Mouse (Mus musculus) limb, embryonic 11.5 days (tissue): ENCODE results near the gene Prkce. TPM values are rescaled to one million over a fixed set of nuclear protein-coding genes. Genes with fewer than 3 reads are reported as not detected.

Experiments
- ATAC-seq: fragments of 200-750 bp; cut with Nextera tagmentation; 2 replicates; pipeline ENCODE4 v1.8.0; 2017; ENCODE audit warnings: low read depth; ENCODE audit not compliant: insufficient number of reproducible peaks, low FRiP score, low TSS enrichment
- DNase-seq: peaks from one replicate; pipeline ENCODE4 v3.0.0-alpha.2; 2015; ENCODE audit warnings: low spot score
- H3K27ac ChIP-seq: fragments of 300-500 bp; sonication (generic); replicated peaks from 2 replicates; pipeline ENCODE4 v1.5.1; 2014; ENCODE audit warnings: low read depth, mild to moderate bottlenecking, low read length
- H3K27me3 ChIP-seq: fragments of 300-500 bp; sonication (generic); 2 replicates; pipeline ENCODE4 v1.6.1; 2014; ENCODE audit warnings: mild to moderate bottlenecking, low read length, mixed read lengths; ENCODE audit not compliant: control insufficient read depth, insufficient read depth
- H3K36me3 ChIP-seq: fragments of 300-500 bp; sonication (generic); 2 replicates; pipeline ENCODE4 v1.6.1; 2014; ENCODE audit warnings: mild to moderate bottlenecking, low read length, moderate library complexity, mixed read lengths; ENCODE audit not compliant: control insufficient read depth, insufficient read depth
- H3K4me1 ChIP-seq: fragments of 300-500 bp; sonication (generic); 2 replicates; pipeline ENCODE4 v1.6.1; 2014; ENCODE audit warnings: low read length, mixed read lengths; ENCODE audit not compliant: control insufficient read depth, insufficient read depth
- H3K4me2 ChIP-seq: fragments of 300-500 bp; sonication (generic); 2 replicates; pipeline ENCODE4 v1.6.1; 2014; ENCODE audit warnings: low read depth, mild to moderate bottlenecking, moderate library complexity; ENCODE audit not compliant: severe bottlenecking
- H3K4me3 ChIP-seq: fragments of 300-500 bp; sonication (generic); 2 replicates; pipeline ENCODE4 v1.5.1; 2014; ENCODE audit warnings: low read depth, low read length
- H3K9ac ChIP-seq: fragments of 300-500 bp; sonication (generic); 2 replicates; pipeline ENCODE4 v1.6.1; 2014; ENCODE audit warnings: mild to moderate bottlenecking, low read length
- H3K9me3 ChIP-seq: fragments of 300-500 bp; sonication (generic); 2 replicates; pipeline ENCODE4 v1.6.1; 2016; ENCODE audit warnings: low read length; ENCODE audit not compliant: control insufficient read depth
- WGBS: fragments of 180-500 bp; shearing (Covaris S2); extraction: QIAGEN DNeasy Blood & Tissue Kit; methylation state at CpG from one replicate; pipeline ENCODE4 v1.1.7; 2014; 5-methylcytosine and 5-hydroxymethylcytosine counted together
- polyA plus RNA-seq: library from polyadenylated mRNA; unstranded; fragments of >200 nt; fragmentation: Nextera tagmentation; extraction: Ambion mirVana; gene quantifications from 2 replicates; pipeline ENCODE4 v1.2.1, GENCODE M21; 2014

Gene Prkce
- polyA plus RNA-seq, 1 experiment from 2014 or later: 5.1 TPM

DNA sequence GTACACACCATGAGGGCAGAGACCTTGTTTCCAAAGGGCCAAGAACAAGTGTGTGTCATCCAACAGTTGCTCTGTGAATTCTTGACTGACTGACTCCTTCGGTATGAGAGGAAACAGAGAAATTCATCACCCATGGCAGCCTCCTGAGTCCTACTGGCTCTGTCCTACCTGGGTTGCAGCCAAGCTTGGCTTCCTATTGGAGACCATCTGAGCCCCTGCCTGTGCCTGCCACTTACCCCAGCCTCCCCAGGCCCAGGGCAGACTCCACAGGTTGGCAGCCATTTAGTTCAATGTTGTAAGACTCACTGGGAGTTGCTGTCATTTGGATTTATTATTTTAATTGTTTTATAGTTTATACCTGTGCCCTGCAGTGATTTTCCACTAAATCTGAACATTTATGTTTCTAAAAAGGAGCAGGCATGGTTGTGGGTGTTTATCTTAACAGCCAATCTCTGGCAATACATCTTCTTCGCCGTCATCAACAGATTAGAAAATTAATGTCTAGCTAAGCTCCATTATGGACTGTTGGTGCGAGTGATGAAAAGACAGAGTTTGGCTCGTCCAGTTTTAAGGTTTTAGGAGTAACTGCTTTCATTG is 436.4 kb downstream of the Prkce start:
- H3K36me3 ChIP-seq: no peaks in the 10 kb centered on the region
- no peak overlapping the region for H3K4me3 ChIP-seq
- DNase-seq (no peak), ATAC-seq (no peak)
- H3K4me2 ChIP-seq: no peak overlapping the region
- no peaks in the 10 kb centered on the region for H3K4me1 ChIP-seq
- H3K27ac ChIP-seq: no peak overlapping the region
- no peaks in the 10 kb centered on the region for H3K27me3 ChIP-seq
- no peaks in the 10 kb centered on the region for H3K9me3 ChIP-seq
- WGBS: 80% methylated on average over 5 of the region's 5 CpGs
- H3K9ac ChIP-seq: no peak overlapping the region

DNA sequence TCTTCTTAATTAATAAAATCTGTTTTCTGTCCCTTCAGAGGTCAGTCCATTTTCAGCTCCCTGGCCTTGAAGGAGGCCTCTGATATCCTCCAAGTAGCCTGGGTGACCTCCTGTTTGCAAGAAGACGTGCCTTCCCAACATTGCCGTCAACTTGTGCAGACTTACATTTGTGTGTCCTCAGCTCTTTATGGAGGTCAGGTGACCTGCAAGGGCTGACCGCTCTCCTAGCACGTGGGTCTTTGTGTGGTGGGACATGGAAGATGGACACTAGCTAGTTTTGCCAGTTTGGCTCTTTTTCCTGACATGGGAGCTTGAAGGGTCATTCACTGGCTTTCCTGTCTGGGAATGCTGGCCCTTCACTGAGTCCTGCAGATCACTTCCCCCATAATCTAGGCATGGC is 440.4 kb downstream of the Prkce start:
- no peak for DNase-seq
- WGBS: 76% methylated on average over 4 of the region's 4 CpGs

DNA sequence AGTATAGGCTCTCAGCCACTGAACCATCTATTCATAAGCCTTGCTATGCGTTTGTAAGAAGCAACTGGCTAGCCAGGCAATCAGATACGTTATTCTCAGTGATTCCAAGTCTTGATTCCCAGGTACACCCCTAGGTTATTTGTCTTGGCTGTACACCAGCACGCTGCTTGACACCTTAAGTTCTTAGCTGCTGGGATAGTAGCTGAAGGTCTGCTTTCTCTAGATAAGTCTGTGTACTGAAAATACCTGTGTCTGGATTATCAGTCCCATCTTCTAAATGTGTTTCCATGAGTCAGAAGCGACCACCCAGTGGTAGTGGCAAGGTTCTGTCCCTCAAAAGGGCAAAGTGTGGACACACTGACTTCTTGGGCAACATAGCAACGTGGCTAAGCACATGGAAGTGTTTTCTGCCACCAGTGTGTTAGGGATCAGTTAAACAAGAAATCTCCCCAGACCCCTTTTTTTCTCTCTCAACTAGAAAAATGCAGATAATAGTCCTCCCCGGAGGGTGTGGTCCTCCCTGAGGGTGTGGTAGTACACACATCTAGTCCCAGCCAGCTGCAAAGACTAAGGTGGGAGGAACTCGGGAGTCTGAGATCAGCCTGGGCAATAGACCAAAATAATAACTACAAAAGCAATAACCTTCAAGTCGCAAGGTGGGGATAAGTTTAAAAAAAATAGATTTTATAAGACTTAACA is 442.8 kb downstream of the Prkce start:
- Histone ChIP-seq H3K4me3 (no peak overlapping the region), H3K9ac (no peak overlapping the region), H3K27ac (no peak overlapping the region), H3K27me3 (no peaks in the 10 kb centered on the region), H3K9me3 (no peaks in the 10 kb centered on the region), H3K4me1 (no peaks in the 10 kb centered on the region), H3K4me2 (no peak overlapping the region), H3K36me3 (no peaks in the 10 kb centered on the region)
- DNase-seq (no peak), ATAC-seq (no peak)
- WGBS: 83% methylated on average over 8 of the region's 8 CpGs

More for the DNA sequence above, 440.4 kb downstream of the Prkce start:
- Histone ChIP-seq H3K4me3 (no peak overlapping the region), H3K27ac (no peak overlapping the region), H3K9me3 (no peaks in the 10 kb centered on the region), H3K4me2 (no peak overlapping the region), H3K36me3 (no peaks in the 10 kb centered on the region), H3K4me1 (no peaks in the 10 kb centered on the region), H3K27me3 (no peaks in the 10 kb centered on the region), H3K9ac (no peak overlapping the region)
- no peak for ATAC-seq

DNA sequence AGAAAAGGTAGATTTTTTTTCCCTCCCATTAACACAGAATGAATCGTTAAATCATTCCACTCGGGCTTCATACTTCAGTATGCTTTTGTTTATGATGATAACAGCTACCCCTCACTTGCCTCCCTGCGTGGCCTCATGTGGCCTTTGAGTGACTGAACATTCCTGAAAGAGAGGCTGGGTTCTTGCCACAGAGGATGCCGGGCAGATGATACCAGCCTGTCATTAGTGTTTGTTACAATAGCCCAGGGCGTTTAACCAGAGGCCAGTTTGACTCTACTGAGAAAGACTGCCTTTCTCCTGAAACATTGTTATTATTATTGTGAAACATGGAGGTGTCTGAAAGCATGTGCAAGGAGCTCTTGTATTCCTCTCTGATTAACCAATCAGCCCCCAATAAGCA is 444.2 kb downstream of the Prkce start:
- 82% methylated on average over 5 of the region's 5 CpGs for WGBS
- DNase-seq: no peak
- Histone ChIP-seq H3K9ac (no peak overlapping the region), H3K4me1 (no peaks in the 10 kb centered on the region), H3K27ac (no peak overlapping the region), H3K4me3 (no peak overlapping the region), H3K9me3 (no peaks in the 10 kb centered on the region), H3K27me3 (no peaks in the 10 kb centered on the region), H3K4me2 (no peak overlapping the region), H3K36me3 (no peaks in the 10 kb centered on the region)
- ATAC-seq: no peak

DNA sequence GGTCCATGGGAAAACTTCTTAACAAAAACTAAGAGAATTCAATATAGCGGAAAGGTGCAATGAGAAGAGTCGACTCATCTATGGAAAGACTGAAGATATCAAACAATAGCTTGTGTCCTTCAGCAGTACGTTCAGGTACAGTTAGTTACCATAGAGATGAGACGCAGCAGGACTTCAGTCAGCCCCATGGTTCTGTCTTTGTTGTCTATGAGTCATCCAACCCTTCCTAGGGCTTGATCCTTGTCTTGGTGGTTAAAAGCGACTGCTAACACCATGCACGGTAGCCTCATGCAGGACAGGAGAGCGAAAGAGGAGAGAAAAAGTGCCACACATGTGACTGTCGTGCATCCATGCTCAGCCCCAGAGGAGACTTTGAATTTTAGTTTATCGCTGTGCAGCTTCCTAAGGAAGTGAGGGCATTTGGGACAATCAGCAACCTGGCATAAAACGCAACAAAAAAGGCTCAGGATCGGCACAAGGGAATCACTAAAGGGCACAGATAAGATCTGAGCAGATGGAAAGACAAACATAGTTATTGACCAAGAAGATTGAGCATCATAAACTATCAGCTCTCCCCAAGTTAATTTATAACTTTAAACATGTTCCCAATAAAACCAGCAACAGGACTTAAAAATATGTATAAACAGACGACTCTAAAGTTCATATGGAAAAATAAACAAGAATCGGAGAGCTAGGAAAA is 448.2 kb downstream of the Prkce start:
- Histone ChIP-seq H3K4me1 (no peaks in the 10 kb centered on the region), H3K9me3 (no peaks in the 10 kb centered on the region), H3K9ac (no peak overlapping the region), H3K4me3 (no peak overlapping the region), H3K27ac (no peak overlapping the region), H3K36me3 (no peaks in the 10 kb centered on the region), H3K27me3 (no peaks in the 10 kb centered on the region), H3K4me2 (no peak overlapping the region)
- 89% methylated on average over 13 of the region's 13 CpGs for WGBS
- DNase-seq (no peak), ATAC-seq (no peak)

DNA sequence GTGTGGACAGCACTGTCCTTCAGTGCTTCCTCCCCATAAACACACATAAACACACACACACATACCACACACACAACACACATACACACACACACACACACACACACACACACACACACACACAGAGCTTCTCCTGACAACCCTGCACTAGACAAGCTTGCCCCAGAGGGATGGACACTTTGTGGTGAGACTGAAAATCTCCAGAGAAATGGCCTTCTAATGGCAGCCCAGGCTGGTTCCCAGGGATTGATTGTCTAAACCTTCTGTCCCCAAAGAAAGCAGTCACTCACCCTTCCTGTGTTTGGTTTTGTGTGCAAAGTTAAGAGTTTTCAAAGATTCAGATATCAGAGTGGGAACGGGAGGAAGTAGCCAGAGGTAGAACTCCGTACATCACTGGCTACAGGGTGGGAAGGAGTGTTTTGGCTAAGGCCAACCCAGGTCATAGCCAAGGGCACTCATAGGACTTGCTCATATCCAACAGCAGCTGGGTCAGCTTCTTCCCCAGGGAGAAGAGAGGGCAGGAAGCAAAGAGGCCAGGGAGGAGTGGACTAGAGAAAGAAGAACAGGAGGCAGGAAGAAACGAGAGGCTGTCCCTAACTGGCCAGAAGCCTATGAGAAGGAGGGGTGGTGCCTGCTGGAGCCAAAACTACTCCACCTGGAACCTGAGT is 450.1 kb downstream of the Prkce start:
- 75% methylated on average over 3 of the region's 3 CpGs for WGBS
- H3K36me3 ChIP-seq: no peaks in the 10 kb centered on the region
- no peaks in the 10 kb centered on the region for H3K9me3 ChIP-seq
- no peak overlapping the region for H3K27ac ChIP-seq
- H3K4me2 ChIP-seq: no peak overlapping the region
- H3K27me3 ChIP-seq: no peaks in the 10 kb centered on the region
- DNase-seq (no peak), ATAC-seq (no peak)
- H3K9ac ChIP-seq: no peak overlapping the region
- no peaks in the 10 kb centered on the region for H3K4me1 ChIP-seq
- no peak overlapping the region for H3K4me3 ChIP-seq

DNA sequence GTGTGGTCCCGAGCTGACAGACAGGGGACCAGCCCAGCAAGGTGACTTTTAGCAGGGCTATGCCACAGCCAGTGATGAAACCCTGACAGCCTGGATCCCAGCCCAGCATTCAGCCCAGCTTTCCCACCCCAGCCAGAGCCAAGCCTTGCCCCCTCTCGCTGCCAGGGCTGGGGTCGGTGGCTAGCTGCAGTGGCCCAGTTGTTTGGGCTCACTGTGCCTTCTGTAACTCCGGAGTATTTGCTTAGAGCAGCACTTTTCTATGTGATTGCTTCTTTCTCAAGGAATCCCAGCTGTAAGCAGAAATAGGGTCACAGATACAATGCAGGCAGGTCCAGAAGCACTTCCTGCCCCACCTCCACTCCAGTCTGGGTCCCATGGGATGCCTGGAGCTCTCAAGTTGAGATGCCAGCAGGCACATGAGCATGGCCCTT is 450.9 kb downstream of the Prkce start:
- H3K27ac ChIP-seq: no peak overlapping the region

DNA sequence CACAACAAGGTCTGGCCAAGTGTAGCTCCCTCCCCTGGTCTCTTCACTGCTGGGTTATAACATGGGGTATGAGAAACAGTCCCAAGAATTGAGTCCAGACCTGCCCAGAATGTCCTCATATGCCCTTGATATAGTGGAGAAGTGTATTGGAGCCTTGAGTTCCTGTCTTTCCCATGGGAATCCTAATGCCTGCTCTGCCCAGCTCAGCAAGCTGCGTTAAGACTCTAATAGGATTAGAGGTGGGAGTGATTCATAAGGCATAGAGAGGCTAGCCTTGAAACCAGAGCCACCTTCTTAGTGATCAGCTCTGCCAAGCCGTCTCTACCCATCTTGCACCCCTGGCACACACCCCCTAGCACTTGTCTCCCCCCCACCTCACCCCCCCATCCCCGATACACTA is 455.3 kb downstream of the Prkce start:
- H3K4me2 ChIP-seq: no peak overlapping the region
- no peaks in the 10 kb centered on the region for H3K4me1 ChIP-seq
- no peak overlapping the region for H3K9ac ChIP-seq
- no peak for DNase-seq
- no peak for ATAC-seq
- H3K4me3 ChIP-seq: no peak overlapping the region
- no peaks in the 10 kb centered on the region for H3K27me3 ChIP-seq
- H3K9me3 ChIP-seq: no peaks in the 10 kb centered on the region
- no peaks in the 10 kb centered on the region for H3K36me3 ChIP-seq
- WGBS: 84% methylated on average over 3 of the region's 3 CpGs
- H3K27ac ChIP-seq: no peak overlapping the region

More for the DNA sequence above, 450.9 kb downstream of the Prkce start:
- ATAC-seq: no peak
- no peaks in the 10 kb centered on the region for H3K27me3 ChIP-seq
- H3K4me1 ChIP-seq: no peaks in the 10 kb centered on the region
- 85% methylated on average over 4 of the region's 4 CpGs for WGBS
- H3K9me3 ChIP-seq: no peaks in the 10 kb centered on the region
- no peak overlapping the region for H3K4me3 ChIP-seq
- H3K4me2 ChIP-seq: no peak overlapping the region
- H3K36me3 ChIP-seq: no peaks in the 10 kb centered on the region
- peak; percentile 29 for DNase-seq
- no peak overlapping the region for H3K9ac ChIP-seq
